Mouse (Mus musculus) kidney, adult 2 months (tissue): ENCODE results near the gene Dgki.

ENCODE experiments used
- CTCF ChIP-seq: fragments of 200-500 bp; conservative IDR thresholded peaks from 2 replicates; pipeline ENCODE4 v1.5.1; 2011; ENCODE audit warnings: low read depth, mild to moderate bottlenecking, control low read depth, low read length, moderate library complexity, mixed read lengths; ENCODE audit not compliant: insufficient read depth, insufficient read length
- POLR2A ChIP-seq: fragments of 200-500 bp; IDR thresholded peaks from one replicate; pipeline ENCODE4 v1.6.1; 2011; ENCODE audit warnings: low read depth, low read length, control low read depth

DNA sequence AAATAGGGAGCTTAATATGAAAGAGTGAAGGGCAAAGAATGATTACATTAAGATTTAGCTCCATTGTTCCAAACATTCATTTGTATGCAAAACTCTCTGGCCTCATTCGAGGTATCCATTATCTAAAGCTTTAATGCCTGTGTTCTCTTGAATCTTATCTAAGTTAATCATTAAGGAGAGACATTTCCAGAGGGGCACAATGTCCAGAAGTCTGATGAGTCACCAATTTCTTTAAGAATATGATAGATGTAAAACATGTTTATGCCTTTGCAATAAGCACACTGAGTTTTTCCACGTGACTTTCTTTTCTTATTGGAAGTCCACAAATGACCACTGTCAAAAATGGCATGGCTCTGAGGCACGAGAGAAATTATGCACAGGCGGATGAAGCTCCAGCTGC is 80.9 kb downstream of the Dgki start:
- no peak for TF ChIP-seq CTCF
- TF ChIP-seq POLR2A = no peak
